Mouse (Mus musculus) MEL (cell line): ENCODE measurements around the gene Dnaaf3.

Source experiments
- ELF1 ChIP-seq: IDR thresholded peaks from 2 replicates; pipeline ENCODE4 v1.6.1; 2014; ENCODE audit warnings: low read depth, mild to moderate bottlenecking, inconsistent platforms, low read length, improper control_type of control experiment, moderate library complexity
- MYC ChIP-seq: IDR thresholded peaks from 2 replicates; pipeline ENCODE4 v1.6.1; 2011; ENCODE audit warnings: low read depth, mild to moderate bottlenecking, low read length, improper control_type of control experiment, moderate library complexity
- POLR2A ChIP-seq, 2 experiments: IDR thresholded peaks; 2 replicates each; pipeline ENCODE4 v1.6.1; 2011 to 2012; ENCODE audit warnings: low read length in 2 of 2, mild to moderate bottlenecking in 2 of 2, control low read depth in 1 of 2, improper control_type of control experiment in 1 of 2, low read depth in 1 of 2, moderate library complexity in 1 of 2; ENCODE audit not compliant: control insufficient read depth in 1 of 2, insufficient read depth in 1 of 2, poor library complexity in 1 of 2

DNA sequence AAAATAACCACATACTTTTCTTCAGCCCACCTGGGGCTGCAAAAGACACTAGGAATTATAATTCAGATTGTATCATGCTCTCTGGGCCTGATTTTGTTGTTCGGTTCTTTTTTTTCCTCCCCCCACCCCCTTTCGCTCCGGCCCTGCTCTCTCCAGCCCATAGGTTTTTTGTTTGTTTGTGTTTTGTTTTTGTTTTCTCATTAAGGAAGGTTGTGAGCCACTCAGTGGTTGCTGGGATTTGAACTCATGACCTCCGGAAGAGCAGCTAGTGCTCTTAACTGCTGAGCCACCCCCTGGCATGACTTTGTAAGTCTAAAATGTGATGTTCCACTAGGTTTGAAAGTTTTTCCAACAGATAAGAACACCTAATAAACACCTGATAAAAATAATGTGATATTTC is 29.2 kb downstream of the Dnaaf3 start:
- TF ChIP-seq POLR2A (IDR thresholded peaks at IDR 0.05; ENCODE audit: control insufficient read depth in 1 of 2, insufficient read depth in 1 of 2, low read depth in 1 of 2, low read length in 2 of 2, poor library complexity in 1 of 2), result no peak
- TF ChIP-seq ELF1, result no peak
- TF ChIP-seq MYC, result no peak
